Mouse (Mus musculus) forebrain, embryonic 13.5 days (tissue): Measurements from ENCODE around the gene Cdc25b. TPM values are rescaled to one million over a fixed set of nuclear protein-coding genes. Genes with fewer than 3 reads are reported as not detected.

Experiments
- ATAC-seq: fragments of 200-750 bp; cut with Nextera tagmentation; 2 replicates; pipeline ENCODE4 v1.8.0; 2017
- H3K27ac ChIP-seq: fragments of 300-500 bp; sonication (generic); 2 replicates; pipeline ENCODE4 v1.5.1; 2015; ENCODE audit warnings: inconsistent platforms, mild to moderate bottlenecking, moderate library complexity
- H3K27me3 ChIP-seq: fragments of 300-500 bp; sonication (generic); 2 replicates; pipeline ENCODE4 v1.6.1; 2015; ENCODE audit warnings: mild to moderate bottlenecking, inconsistent platforms
- H3K36me3 ChIP-seq: fragments of 300-500 bp; sonication (generic); 2 replicates; pipeline ENCODE4 v1.6.1; 2015; ENCODE audit warnings: mild to moderate bottlenecking, inconsistent platforms; ENCODE audit not compliant: poor library complexity, severe bottlenecking
- H3K4me1 ChIP-seq: fragments of 300-500 bp; sonication (generic); 2 replicates; pipeline ENCODE4 v1.6.1; 2015; ENCODE audit warnings: inconsistent platforms
- H3K4me2 ChIP-seq: fragments of 300-500 bp; sonication (generic); 2 replicates; pipeline ENCODE4 v1.6.1; 2015; ENCODE audit warnings: inconsistent platforms, mild to moderate bottlenecking, moderate library complexity
- H3K4me3 ChIP-seq: fragments of 300-500 bp; sonication (generic); 2 replicates; pipeline ENCODE4 v1.5.1; 2015; ENCODE audit warnings: mild to moderate bottlenecking, inconsistent platforms
- H3K9ac ChIP-seq: fragments of 300-500 bp; sonication (generic); 2 replicates; pipeline ENCODE4 v1.6.1; 2015; ENCODE audit warnings: mild to moderate bottlenecking, inconsistent platforms
- H3K9me3 ChIP-seq: fragments of 300-500 bp; sonication (generic); replicated peaks from 2 replicates; pipeline ENCODE4 v1.6.1; 2016; ENCODE audit warnings: inconsistent platforms
- WGBS: fragments of 180-500 bp; shearing (Covaris S2); methylation state at CpG from one replicate; pipeline ENCODE4 v1.1.7; 2015; 5-methylcytosine and 5-hydroxymethylcytosine counted together
- polyA plus RNA-seq: library from polyadenylated mRNA; unstranded; fragments of >200 nt; fragmentation: Nextera tagmentation; extraction: Ambion mirVana; gene quantifications from 2 replicates; pipeline ENCODE4 v1.2.1, GENCODE M21; 2015

Cdc25b gene
- polyA plus RNA-seq, 1 experiment from 2014 or later: 52.0 TPM

DNA sequence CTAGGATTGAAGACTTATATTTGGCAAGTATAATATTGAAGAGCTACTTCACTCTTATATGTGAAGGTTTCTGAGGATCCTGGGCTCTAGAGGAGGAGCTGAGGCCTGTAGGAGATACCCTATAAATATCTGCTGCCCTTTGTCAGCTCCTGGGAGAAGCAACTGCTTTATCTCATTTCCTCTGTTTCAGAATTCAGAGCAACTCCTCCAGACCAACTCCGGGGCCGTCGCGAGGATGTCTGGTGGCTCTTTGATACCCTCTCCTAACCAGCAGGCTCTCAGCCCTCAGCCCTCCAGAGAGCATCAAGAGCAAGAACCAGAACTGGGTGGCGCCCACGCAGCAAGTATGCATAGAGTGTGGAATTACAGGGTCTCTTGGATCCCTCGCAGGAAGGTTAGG is 56.2 kb downstream of the Cdc25b start:
- H3K4me1 ChIP-seq: no peaks in the 10 kb centered on the region
- H3K27me3 ChIP-seq: no peaks in the 10 kb centered on the region
- no peak for ATAC-seq
- H3K36me3 ChIP-seq: peaks cover 72% of the 10 kb centered on the region
- H3K4me2 ChIP-seq: no peak overlapping the region
- no peak overlapping the region for H3K9ac ChIP-seq
- H3K9me3 ChIP-seq: no peaks in the 10 kb centered on the region
- H3K4me3 ChIP-seq: no peak overlapping the region
- 94% methylated on average over 7 of the region's 7 CpGs for WGBS
- no peak overlapping the region for H3K27ac ChIP-seq

Other genes with a start within 250 kb of the Cdc25b start
- gene Gfra4, start 143.9 kb upstream of the Cdc25b start, polyA plus RNA-seq: 10.8 and 14.9 TPM in 2 replicates
- 0.34 and 0.39 TPM in 2 replicates for gene Adam33, start 123.1 kb upstream of the Cdc25b start, polyA plus RNA-seq
- 0.08 TPM in 2 replicates for gene Siglec1, start 100.2 kb upstream of the Cdc25b start, polyA plus RNA-seq
- 2.4 and 3.3 TPM in 2 replicates for gene Hspa12b, start 59.7 kb upstream of the Cdc25b start, polyA plus RNA-seq
- gene Gm11037, start 53.5 kb upstream of the Cdc25b start, polyA plus RNA-seq: not detected in 2 replicates
- gene 1700037H04Rik, start 26.9 kb upstream of the Cdc25b start, polyA plus RNA-seq: 97.1 and 99.3 TPM in 2 replicates
- 14.8 and 15.3 TPM in 2 replicates for gene Cenpb, start 6.9 kb upstream of the Cdc25b start, polyA plus RNA-seq
- 12.5 and 12.6 TPM in 2 replicates for gene Spef1, start 333 bp downstream of the Cdc25b start, polyA plus RNA-seq
- 31.3 and 32.4 TPM in 2 replicates for gene Ap5s1, start 20.1 kb downstream of the Cdc25b start, polyA plus RNA-seq
- gene Mavs, start 47.1 kb downstream of the Cdc25b start, polyA plus RNA-seq: 8.1 and 9.6 TPM in 2 replicates
- 34.3 and 42.6 TPM in 2 replicates for gene Pank2, start 75.5 kb downstream of the Cdc25b start, polyA plus RNA-seq
- 14.6 and 15.5 TPM in 2 replicates for gene Rnf24, start 165.9 kb downstream of the Cdc25b start, polyA plus RNA-seq